Mouse (Mus musculus): ENCODE data around the gene Col8a2.
A peak's percentile ranks its signal among the peaks of the same experiment; 100 is the strongest.

DNA sequence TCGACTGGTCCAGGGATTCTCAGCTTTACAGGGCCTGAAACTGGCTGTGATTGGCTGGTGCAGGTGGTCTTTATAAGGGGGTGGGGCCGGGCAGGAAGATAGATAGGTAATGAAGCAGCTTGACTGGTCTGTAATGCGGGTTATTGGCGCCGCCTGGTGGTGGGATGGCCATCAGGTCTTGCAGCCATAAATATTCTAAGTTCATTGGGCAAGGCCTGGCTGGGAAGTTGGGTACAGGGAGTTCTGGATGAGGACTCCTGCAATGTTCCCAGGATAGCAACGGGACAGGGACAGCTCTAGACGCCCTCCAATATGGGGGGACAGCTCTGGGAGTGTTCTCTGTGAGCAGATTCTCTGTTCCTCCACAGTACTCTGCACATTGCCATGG, 23.3 kb downstream of the Col8a2 start:
- TF ChIP-seq SMC3 (IDR thresholded peaks at IDR 0.05; ENCODE audit: low read depth, low read length) (peak; percentile 94), POLR2A (IDR thresholded peaks at IDR 0.05; ENCODE audit: low read depth, low read length) (no peak), MAX (IDR thresholded peaks at IDR 0.05; ENCODE audit: low read length) (no peak), EP300 (IDR thresholded peaks at IDR 0.05; ENCODE audit: low read length) (no peak), NRF1 (IDR thresholded peaks at IDR 0.05; ENCODE audit: low read depth, low read length) (no peak), MXI1 (IDR thresholded peaks at IDR 0.05; ENCODE audit: low read depth, low read length) (no peak), CTCF (conservative IDR thresholded peaks at IDR 0.05 in 1 of 2, IDR thresholded peaks at IDR 0.05 in 1 of 2; ENCODE audit: low read depth in 2 of 2, low read length in 2 of 2) (peak; percentile 83 to 94; a peak in 3 of 4 replicates)

Data from CH12.LX (cell line).